Mouse (Mus musculus) hindbrain, embryonic 10.5 days (tissue): ENCODE measurements around the gene Brd7. TPM values are rescaled to one million over a fixed set of nuclear protein-coding genes. Genes with fewer than 3 reads are reported as not detected.

Source experiments
- DNase-seq: peaks from one replicate; pipeline ENCODE4 v3.0.0-alpha.2; 2017; ENCODE audit warnings: low spot score
- H3K27ac ChIP-seq: fragments of 300-500 bp; sonication (generic); 2 replicates; pipeline ENCODE4 v1.5.1; 2016; ENCODE audit warnings: mild to moderate bottlenecking, moderate library complexity
- H3K27me3 ChIP-seq: fragments of 300-500 bp; sonication (generic); 2 replicates; pipeline ENCODE4 v1.6.1; 2016; ENCODE audit warnings: mild to moderate bottlenecking; ENCODE audit not compliant: poor library complexity, insufficient read depth, severe bottlenecking
- H3K36me3 ChIP-seq: fragments of 300-500 bp; sonication (generic); 2 replicates; pipeline ENCODE4 v1.6.1; 2016; ENCODE audit warnings: mild to moderate bottlenecking, moderate library complexity
- H3K4me1 ChIP-seq: fragments of 300-500 bp; sonication (generic); replicated peaks from 2 replicates; pipeline ENCODE4 v1.6.1; 2016; ENCODE audit warnings: mild to moderate bottlenecking
- H3K4me3 ChIP-seq: fragments of 300-500 bp; sonication (generic); 2 replicates; pipeline ENCODE4 v1.5.1; 2016; ENCODE audit warnings: mild to moderate bottlenecking, moderate library complexity
- H3K9me3 ChIP-seq: fragments of 300-500 bp; sonication (generic); 2 replicates; pipeline ENCODE4 v1.6.1; 2016; ENCODE audit warnings: mild to moderate bottlenecking, moderate library complexity
- WGBS: fragments of 180-500 bp; shearing (Covaris S2); methylation state at CpG from one replicate; pipeline ENCODE4 v1.1.7; 2016; 5-methylcytosine and 5-hydroxymethylcytosine counted together
- polyA plus RNA-seq: library from polyadenylated mRNA; unstranded; fragments of >200 nt; fragmentation: Nextera tagmentation; extraction: Ambion mirVana; gene quantifications from 2 replicates; pipeline ENCODE4 v1.2.1, GENCODE M21; 2016

The Brd7 gene
- polyA plus RNA-seq, 1 experiment from 2014 or later, result 61.8 TPM

DNA sequence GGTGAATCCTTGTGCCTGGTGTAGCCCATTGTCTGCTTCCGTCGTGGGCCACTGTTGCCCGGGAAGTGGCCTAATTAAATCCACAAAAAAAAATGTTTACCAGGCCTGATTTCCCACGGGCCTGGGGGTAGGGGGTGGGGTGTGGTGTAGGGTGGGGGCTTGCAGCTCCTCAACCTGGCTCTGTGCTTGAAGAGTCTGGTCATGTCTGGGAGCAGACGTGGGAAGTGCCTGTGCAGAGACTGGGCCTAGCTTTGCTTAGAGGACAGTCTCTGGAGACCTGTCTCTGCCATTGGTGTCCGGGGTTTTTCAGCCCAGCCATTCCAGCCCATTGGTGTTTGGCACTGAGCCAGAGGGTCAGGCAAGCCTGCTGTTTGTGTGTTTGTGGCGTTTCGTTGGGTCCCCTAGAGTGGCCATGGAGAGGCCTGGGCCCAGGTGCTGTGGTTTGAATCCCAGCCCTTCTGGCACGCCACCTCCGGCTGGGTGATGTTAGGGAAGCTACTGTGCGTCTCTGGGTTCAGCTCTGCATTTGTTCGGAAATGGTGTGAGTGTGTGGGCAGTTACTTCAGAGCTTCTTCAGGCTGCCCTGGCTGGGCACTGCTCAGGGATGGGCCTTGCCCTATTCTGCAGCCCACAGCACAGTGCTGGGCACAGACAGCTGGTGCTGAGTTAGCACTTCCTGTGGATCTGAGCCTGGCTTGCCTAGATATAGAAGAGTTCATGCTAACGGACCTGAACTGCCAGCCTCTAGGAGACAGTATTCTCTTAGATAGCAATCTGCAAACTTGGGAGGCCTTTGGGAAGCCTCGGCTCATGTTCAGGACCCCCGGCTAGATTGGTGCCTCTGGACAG, 60.2 kb downstream of the Brd7 start:
- Histone ChIP-seq H3K36me3 (0 out of 2 replicates have a peak, but pooled peaks cover 4% of the 10 kb centered on the region), H3K9me3 (no peaks in the 10 kb centered on the region), H3K27ac (peak overlapping the region; percentile 69), H3K4me1 (peaks cover 39% of the 10 kb centered on the region), H3K27me3 (no peaks in the 10 kb centered on the region), H3K4me3 (no peak overlapping the region)
- no peak for DNase-seq
- WGBS, result 69% methylated on average over 15 of the region's 15 CpGs

DNA sequence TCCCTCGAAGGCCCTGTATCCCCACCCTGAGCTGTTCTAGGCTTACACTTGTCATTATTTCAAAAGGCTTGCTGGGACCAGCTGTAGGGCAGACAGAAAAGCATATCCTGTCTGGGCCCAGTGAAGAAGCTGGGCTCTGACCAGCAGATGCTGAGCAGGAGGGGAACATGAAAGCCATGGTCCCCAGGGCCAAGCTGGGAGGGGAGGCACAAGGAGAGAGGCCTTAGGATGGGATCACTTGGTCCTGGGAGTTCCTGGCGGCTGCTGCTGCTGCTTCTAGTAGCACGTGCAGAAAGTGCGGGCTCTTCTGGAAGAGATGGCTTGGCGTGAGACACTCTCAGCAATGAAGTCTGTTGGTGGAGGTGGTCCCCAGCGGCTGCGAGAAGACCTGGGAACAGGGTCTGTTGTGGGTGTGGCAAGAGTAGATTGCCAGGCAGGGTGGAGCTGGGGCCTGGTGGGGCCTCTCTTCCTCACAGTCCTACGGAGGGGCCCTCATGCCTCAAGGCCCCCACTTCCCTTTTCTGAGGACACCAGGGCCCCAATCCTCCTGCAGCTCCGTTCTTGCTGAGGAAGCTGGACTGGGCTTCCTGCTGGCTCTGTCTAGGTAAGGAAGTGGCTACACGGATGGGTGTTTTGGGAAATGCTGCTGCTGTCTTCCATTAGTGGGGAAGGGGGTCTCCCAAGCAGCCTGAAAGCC, 61.9 kb downstream of the Brd7 start:
- WGBS, result 80% methylated on average over 10 of the region's 10 CpGs
- Histone ChIP-seq H3K27ac (peak overlapping the region; percentile 67), H3K4me3 (no peak overlapping the region), H3K9me3 (no peaks in the 10 kb centered on the region), H3K4me1 (peaks cover 39% of the 10 kb centered on the region), H3K27me3 (no peaks in the 10 kb centered on the region), H3K36me3 (no peaks in the 10 kb centered on the region)
- DNase-seq, result no peak

DNA sequence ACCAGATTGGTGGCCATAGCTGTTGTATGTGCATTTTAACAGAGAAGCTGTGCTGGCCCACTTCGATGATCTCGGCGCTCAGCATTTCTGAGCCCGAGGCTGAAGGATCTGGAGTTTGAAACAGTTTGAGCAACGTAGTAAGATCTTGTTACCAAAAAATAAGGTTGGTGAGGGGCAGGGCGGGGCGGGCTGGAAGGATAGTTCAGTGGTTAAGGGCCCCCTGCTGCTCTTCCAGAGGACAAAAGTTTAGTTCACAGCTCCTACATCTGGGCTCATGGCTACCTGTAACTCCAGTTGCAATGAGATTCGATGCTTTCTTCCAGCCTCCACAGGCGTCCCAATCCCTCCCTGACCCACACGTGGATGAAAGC, 63.3 kb downstream of the Brd7 start:
- H3K9me3 ChIP-seq, result no peaks in the 10 kb centered on the region
- H3K4me1 ChIP-seq, result peaks cover 43% of the 10 kb centered on the region
- peak overlapping the region; percentile 67; the same call in 1 of the 2 replicates for H3K27ac ChIP-seq
- no peak overlapping the region for H3K4me3 ChIP-seq
- no peaks in the 10 kb centered on the region for H3K27me3 ChIP-seq
- DNase-seq, result no peak
- no peaks in the 10 kb centered on the region for H3K36me3 ChIP-seq
- WGBS, result 90% methylated on average over 10 of the region's 10 CpGs

DNA sequence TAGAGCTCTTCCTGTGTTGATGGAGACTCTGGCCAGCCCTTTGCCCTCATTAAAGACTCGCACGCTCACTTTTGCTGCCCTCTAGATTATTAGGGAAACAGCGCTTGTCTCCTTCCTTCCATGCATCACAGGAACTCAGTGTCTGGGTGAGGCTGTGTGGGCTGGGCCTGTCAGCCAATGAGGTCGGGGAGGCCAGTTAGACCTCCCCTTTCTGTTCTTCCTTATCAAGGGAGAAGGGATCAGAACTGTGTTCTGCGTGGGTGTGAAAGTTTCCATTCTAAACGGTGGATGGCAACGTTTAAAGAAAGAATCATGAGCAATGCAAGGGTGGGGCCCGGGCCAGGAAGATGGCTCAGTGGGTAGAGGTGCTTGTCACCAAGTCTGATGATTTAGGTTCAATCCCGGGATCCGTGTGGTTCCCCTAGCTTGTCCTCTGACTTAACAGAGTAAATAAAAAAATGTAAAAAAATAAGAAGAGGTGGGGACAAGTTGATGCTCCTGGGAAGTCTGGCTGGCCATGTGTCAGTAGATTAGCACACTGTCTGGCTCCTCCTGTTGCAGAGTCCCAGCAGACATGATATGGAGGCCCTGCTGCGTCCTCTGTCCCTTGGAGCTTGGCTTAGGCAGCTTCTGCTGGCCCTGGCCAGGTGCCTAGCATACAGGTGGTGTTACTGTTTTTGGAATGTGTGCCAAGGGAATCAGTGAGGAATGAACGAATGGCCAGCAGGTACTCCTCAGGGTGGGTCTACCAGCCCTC, 63.8 kb downstream of the Brd7 start:
- H3K27me3 ChIP-seq, result no peaks in the 10 kb centered on the region
- peaks cover 45% of the 10 kb centered on the region for H3K4me1 ChIP-seq
- H3K9me3 ChIP-seq, result no peaks in the 10 kb centered on the region
- WGBS, result 63% methylated on average over 12 of the region's 12 CpGs
- H3K27ac ChIP-seq, result peak overlapping the region; percentile 35; the same call in 1 of the 2 replicates
- no peaks in the 10 kb centered on the region for H3K36me3 ChIP-seq
- peak; percentile 23 for DNase-seq
- no peak overlapping the region for H3K4me3 ChIP-seq

DNA sequence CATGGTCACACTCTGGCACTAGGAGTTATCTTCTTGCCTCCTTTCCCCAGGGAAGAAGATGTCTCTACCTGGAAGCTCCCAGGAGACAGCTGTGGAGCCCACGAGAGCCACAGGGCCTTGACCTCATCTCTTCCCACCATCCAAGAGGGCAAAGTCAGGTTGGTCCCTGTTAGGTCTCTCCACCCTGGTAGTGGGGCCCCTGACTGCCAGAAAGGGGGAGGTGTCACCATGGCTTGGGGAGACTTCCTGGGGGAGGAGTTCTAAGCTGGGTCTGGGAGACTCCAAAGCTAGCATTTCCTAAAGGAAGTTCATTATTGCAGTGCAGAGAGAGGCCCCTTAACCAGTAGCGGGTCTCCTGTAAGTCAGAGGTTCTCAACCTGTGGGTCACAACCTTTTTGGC, 67.0 kb downstream of the Brd7 start:
- no peak overlapping the region for H3K4me3 ChIP-seq
- H3K36me3 ChIP-seq, result no peaks in the 10 kb centered on the region
- 96% methylated on average over 2 of the region's 2 CpGs for WGBS
- H3K9me3 ChIP-seq, result no peaks in the 10 kb centered on the region
- no peaks in the 10 kb centered on the region for H3K27me3 ChIP-seq
- H3K27ac ChIP-seq, result peak overlapping the region; percentile 62; the same call in 1 of the 2 replicates
- H3K4me1 ChIP-seq, result peaks cover 30% of the 10 kb centered on the region
- DNase-seq, result no peak

DNA sequence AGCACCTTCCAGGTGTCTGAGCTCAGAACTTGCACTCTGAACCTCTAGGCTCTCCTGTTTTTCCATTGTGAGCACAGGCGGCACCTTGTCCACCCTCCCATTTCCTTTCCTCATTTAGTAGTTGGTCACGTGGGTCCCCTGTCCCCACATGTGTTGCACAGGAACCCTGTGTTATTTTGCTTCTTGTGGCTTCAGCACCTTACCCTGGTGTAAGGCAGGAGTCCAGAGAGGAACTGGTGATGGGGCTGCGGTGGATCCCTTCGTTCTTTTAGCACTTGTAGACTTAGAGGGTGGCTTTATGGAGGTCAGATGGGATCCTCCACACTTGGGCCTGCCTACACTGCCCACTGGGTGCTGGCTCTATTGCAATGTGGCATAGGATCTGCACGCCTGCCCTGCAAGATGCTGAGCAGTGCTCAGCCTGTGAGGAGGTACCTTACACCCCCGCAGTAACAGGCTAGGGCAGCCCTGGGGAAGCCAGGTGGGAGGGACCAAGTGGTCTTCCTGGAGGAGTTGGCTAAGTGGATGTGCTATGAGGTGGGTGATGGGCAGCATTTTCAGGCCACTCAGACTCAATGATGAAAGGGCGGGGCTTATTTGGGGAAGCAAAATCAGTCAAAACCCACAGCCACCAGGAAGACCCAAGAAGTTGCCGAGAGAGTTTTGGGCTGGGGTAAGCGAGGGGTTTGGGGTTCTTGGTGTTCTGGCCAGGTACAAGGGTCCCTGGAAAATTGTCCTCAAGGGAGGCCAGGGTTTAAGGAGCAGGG, 68.2 kb downstream of the Brd7 start:
- DNase-seq, result no peak
- no peaks in the 10 kb centered on the region for H3K27me3 ChIP-seq
- no peak overlapping the region for H3K27ac ChIP-seq
- H3K4me1 ChIP-seq, result peaks cover 23% of the 10 kb centered on the region
- 89% methylated on average over 9 of the region's 9 CpGs for WGBS
- H3K4me3 ChIP-seq, result no peak overlapping the region
- no peaks in the 10 kb centered on the region for H3K9me3 ChIP-seq
- no peaks in the 10 kb centered on the region for H3K36me3 ChIP-seq

DNA sequence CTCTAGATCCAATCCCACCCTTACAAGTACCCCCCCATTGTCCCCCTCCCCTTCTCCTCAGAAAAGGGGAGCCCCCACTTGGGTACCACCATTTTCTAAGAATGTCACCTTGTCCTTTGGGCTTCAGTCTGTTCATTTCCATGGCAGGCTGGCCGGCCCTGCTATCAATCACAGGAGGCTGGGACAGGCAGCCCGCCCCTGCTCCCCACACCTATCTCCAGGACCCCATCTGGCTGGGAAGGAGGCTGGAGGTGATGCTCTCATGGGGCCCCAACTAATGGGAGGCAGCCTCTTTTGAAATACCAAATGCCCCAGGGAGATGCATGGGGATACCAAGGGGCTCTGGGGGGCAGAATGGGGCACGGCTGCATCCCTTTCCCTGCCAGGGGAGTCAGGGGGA, 69.1 kb downstream of the Brd7 start:
- H3K27me3 ChIP-seq, result no peaks in the 10 kb centered on the region
- no peak for DNase-seq
- H3K4me1 ChIP-seq, result peaks cover 30% of the 10 kb centered on the region
- H3K9me3 ChIP-seq, result no peaks in the 10 kb centered on the region
- 0 out of 2 replicates have a peak overlapping the region, but pooled peaks have one; percentile 20 for H3K27ac ChIP-seq
- 87% methylated on average over 3 of the region's 3 CpGs for WGBS
- no peaks in the 10 kb centered on the region for H3K36me3 ChIP-seq
- no peak overlapping the region for H3K4me3 ChIP-seq

DNA sequence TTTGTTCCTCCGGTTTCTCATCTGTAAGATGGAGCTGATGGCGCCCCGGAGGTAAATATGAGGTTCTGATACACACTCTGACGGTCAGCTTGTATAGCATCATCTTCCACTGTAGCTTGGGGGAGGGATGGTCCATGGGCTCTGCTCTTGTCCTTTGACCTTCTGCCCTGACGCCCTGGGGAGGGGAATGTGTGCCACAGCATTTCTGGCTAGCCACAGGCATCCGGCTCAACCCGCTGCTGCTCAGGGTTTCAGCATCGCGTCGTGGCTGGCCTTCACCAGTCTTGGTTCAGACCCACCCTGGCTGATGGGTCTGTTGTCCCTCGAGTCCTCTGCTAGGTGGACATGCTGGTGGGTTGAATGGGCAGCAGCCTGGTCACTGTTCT, 70.7 kb downstream of the Brd7 start:
- no peaks in the 10 kb centered on the region for H3K27me3 ChIP-seq
- peaks cover 28% of the 10 kb centered on the region for H3K4me1 ChIP-seq
- 87% methylated on average over 11 of the region's 11 CpGs for WGBS
- no peak overlapping the region for H3K4me3 ChIP-seq
- no peaks in the 10 kb centered on the region for H3K9me3 ChIP-seq
- H3K27ac ChIP-seq, result no peak overlapping the region
- DNase-seq, result no peak
- no peaks in the 10 kb centered on the region for H3K36me3 ChIP-seq

DNA sequence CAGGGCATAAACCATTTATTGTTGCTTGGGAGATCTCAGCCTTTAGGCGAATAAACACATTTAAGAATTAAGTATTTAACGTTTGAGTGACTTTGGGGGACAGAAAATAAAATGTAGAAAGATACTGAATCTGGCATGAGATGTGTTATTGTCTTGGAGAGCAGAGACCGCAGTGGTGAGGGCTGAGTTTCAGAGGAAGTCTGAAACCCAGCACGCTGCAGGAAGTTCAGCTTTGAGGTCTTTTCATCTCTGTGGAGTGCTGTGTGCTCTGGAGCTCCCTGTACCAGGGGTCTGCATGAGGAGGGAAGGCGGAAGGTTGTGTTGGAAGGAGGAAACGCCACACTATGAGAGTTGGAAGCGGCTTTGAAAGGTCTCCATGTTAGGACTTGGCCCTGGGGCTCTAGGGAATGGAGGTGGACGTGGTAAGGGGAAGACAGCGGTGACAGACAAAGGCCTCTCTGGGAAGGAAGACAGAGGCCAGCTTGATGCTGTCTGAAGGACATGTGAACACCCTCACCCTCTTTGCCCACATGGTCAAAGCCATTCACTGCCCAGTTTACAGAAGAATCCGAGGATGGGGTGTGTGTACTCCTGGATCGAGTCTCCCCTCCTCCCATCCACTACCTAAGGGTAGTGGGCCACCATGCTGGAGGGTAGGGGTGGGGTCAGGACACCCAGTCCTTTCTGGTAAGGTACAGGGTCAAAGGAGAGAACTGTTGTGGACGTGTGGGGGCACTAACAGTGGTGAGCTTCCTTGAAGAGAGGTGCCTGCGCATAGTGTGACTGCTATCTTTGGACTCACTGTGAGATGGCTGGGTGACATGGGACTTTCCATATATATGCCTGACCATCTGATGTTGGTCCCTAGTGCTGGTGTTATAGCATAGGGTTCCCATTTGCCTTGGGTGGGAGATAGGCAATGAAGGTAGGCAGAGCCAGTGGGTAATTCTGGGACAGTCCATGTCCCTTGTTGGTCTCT, 71.4 kb downstream of the Brd7 start:
- H3K27me3 ChIP-seq, result no peaks in the 10 kb centered on the region
- no peaks in the 10 kb centered on the region for H3K9me3 ChIP-seq
- H3K27ac ChIP-seq, result peak overlapping the region; percentile 23; the same call in 1 of the 2 replicates
- WGBS, result 80% methylated on average over 13 of the region's 13 CpGs
- H3K4me1 ChIP-seq, result peaks cover 33% of the 10 kb centered on the region
- no peak for DNase-seq
- no peaks in the 10 kb centered on the region for H3K36me3 ChIP-seq
- no peak overlapping the region for H3K4me3 ChIP-seq

DNA sequence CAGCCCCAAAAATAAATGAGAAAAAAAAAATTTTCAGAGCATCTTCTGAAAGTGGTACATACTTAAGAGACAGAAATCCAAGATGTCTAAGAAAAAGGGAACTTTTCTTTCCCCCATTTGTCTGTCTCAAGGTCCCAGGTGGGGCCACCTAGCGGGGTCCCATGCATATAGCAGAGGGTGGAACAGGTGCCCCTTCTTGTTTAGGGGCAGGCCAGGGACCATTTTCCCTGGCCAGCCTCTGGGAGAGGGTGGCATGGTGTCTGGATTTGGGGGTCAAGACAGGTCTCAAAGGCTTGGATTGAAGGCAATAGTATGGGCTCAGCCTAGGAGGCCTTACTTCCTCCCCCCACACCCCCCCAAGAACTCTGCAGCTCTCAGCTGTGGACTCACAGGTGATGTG, 72.1 kb downstream of the Brd7 start:
- H3K27me3 ChIP-seq, result no peaks in the 10 kb centered on the region
- 59% methylated on average over 1 of the region's 1 CpGs for WGBS
- H3K36me3 ChIP-seq, result no peaks in the 10 kb centered on the region
- no peak overlapping the region for H3K4me3 ChIP-seq
- no peaks in the 10 kb centered on the region for H3K9me3 ChIP-seq
- no peak overlapping the region for H3K27ac ChIP-seq
- no peak for DNase-seq
- peaks cover 39% of the 10 kb centered on the region for H3K4me1 ChIP-seq

DNA sequence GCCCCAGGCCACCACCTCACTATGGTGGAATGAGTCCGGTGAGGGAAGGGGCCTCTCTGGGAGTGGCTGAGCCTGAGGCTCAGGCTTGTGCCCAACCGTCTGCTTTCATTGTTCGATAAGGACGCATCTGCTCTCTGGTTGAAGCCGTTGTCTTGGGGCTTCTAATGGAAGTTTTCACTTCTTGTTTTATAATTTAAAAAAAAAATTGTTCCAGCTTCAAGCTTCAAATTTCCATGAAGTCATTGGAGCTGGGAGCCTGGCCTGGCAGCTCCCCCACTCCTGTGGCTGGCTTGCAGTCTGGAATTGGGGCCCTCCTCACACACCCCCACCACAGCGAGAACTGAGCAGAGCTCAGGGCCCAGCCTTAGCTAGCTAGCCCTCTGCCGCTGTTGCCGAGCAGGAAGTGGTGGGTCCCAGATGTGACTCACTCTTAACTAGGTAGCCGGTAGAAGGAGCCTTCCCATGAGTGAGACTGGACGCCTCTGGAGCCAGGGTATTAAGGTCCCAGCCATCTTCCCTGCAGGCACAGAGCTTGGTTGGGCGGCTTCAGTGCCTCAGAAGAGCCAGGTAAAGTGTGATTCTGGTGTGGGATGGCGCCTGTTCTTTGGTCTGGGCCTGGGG, 73.3 kb downstream of the Brd7 start:
- no peak for DNase-seq
- WGBS, result 72% methylated on average over 12 of the region's 12 CpGs
- Histone ChIP-seq H3K27me3 (no peaks in the 10 kb centered on the region), H3K36me3 (no peaks in the 10 kb centered on the region), H3K9me3 (no peaks in the 10 kb centered on the region), H3K4me1 (peaks cover 39% of the 10 kb centered on the region), H3K27ac (peak overlapping the region; percentile 77), H3K4me3 (no peak overlapping the region)
